Mouse (Mus musculus): ENCODE measurements at regions not wholly inside any gene's neighbourhood (a gene's known extent, or its start where the extent isn't known, plus 50 kb on each side); places are given as distances from the start of the nearest gene placed in this dataset.

- no peak for TF ChIP-seq ZKSCAN1 (IDR thresholded peaks at IDR 0.05; ENCODE audit: low read depth, low read length)
- no peak for TF ChIP-seq POLR2A (IDR thresholded peaks at IDR 0.05; ENCODE audit: control insufficient read depth in 1 of 2, insufficient read depth in 1 of 2, low read depth in 1 of 2, low read length in 2 of 2, poor library complexity in 1 of 2)
- TF ChIP-seq CTCF (IDR thresholded peaks at IDR 0.05 in 2 of 3, conservative IDR thresholded peaks at IDR 0.05 in 1 of 3; ENCODE audit: control insufficient read depth in 1 of 3, insufficient read depth in 1 of 3, low read depth in 2 of 3, low read length in 3 of 3, poor library complexity in 1 of 3, severe bottlenecking in 1 of 3), result no peak
- TF ChIP-seq ZC3H11A (IDR thresholded peaks at IDR 0.05; ENCODE audit: low read depth, low read length), result no peak
- TF ChIP-seq UBTF (IDR thresholded peaks at IDR 0.05; ENCODE audit: borderline replicate concordance, insufficient read depth, low read depth, low read length), result no peak
Measured at GRCm38 (mm10) chr2:45408136-45408535, 290.9 kb upstream of the Zeb2 start.
